Mouse (Mus musculus): ENCODE results near the gene Zbtb4.

DNA sequence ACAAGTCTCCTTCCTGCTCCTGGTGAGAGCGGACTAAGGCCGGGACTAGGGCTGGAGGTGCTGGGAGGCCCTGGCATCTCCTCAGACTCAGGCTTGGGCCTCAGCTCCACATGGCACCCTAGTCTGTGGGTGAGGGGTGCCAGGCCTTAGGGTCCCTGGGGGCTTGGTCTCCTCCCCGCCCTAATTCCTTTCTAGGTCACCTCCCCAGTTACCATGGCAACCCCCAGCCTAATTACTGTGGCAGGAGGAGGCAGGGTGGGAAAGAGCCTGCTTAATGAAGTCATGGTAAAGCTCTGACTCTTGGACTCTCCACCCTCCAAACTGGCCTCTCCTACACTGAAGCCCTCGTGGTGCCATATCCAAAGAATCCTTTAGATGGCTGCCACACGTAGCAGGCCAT lies 63.1 kb downstream of the Zbtb4 start:
- TF ChIP-seq CTCF (IDR thresholded peaks at IDR 0.05) = no peak
- TF ChIP-seq EP300 (IDR thresholded peaks at IDR 0.05) = no peak

Measured in lung, postnatal 0 days (tissue).